ENCODE assay signal across 15 mouse cellular contexts in the genomic region with DNA sequence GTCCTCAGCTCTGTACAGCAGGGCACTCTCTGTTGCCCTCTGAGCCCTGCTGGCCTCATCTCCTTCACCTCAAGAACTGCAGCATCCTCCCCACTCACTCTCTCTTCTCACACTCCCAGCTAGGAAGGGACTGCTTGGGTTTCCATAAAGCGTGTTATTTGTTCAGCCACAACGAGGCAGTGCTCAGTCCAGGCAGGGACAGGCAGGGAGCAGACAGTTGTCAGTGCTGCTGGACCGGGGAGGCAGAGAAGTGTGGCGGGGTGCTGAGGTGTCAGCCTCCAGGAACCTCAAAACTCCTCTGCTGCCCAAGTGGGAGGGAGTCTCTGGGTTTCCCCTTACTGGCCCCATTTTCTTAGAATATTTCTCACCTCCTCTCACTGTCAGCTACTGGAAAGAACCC. TPM values are rescaled to one million over a fixed set of nuclear protein-coding genes. Genes with fewer than 3 reads are reported as not detected.
A peak's percentile ranks its signal among the peaks of the same experiment; 100 is the strongest.
DNase-seq lines count a peak whose midpoint lies in the region; ATAC-seq lines count a peak whose summit lies in the region.
"Had no signal": no experiment of that assay in that cellular context is flagged by ENCODE, and none has a peak within 500 bp of the region (broad histone marks: within the 10 kb centered on the region; RNA-seq: fewer than 3 reads in every experiment).

No protein-coding gene starts in this region.

- H3K9ac ChIP-seq in hindbrain, embryonic 11.5 days (ENCODE audit: low read depth, low read length), result no peak overlapping the region
- H3K9ac ChIP-seq: limb, embryonic 15.5 days; lung, embryonic 14.5 days; midbrain, embryonic 12.5 days; neural tube, embryonic 12.5 days; stomach, embryonic 15.5 days had no signal

- 50% methylated on average over 4 of the region's 4 CpGs for WGBS in hindbrain, embryonic 10.5 days
- 52% methylated on average over 4 of the region's 4 CpGs for WGBS in hindbrain, embryonic 11.5 days

- no peaks in the 10 kb centered on the region for H3K36me3 ChIP-seq in hindbrain, embryonic 10.5 days
- H3K36me3 ChIP-seq in hindbrain, embryonic 11.5 days (ENCODE audit: control insufficient read depth, insufficient read depth, low read length), result no peaks in the 10 kb centered on the region
- H3K36me3 ChIP-seq: limb, embryonic 15.5 days; midbrain, embryonic 12.5 days; neural tube, embryonic 12.5 days; stomach, embryonic 15.5 days had no signal

- no peak for ATAC-seq in hindbrain, embryonic 11.5 days (ENCODE audit: low FRiP score)

- peak overlapping the region; percentile 62; the same call in 1 of the 2 replicates for H3K27ac ChIP-seq in hindbrain, embryonic 10.5 days
- H3K27ac ChIP-seq in hindbrain, embryonic 11.5 days (ENCODE audit: low read depth, low read length), result no peak overlapping the region
- H3K27ac ChIP-seq: limb, embryonic 15.5 days; midbrain, embryonic 12.5 days; neural tube, embryonic 12.5 days; stomach, embryonic 15.5 days had no signal

- peaks cover 53% of the 10 kb centered on the region for H3K4me1 ChIP-seq in hindbrain, embryonic 10.5 days (replicated peaks)
- peaks cover 2% of the 10 kb centered on the region; the same call in 1 of the 2 replicates for H3K4me1 ChIP-seq in hindbrain, embryonic 11.5 days (replicated peaks; ENCODE audit: control insufficient read depth, insufficient read depth, low read length)
- H3K4me1 ChIP-seq: stomach, embryonic 15.5 days had no signal

- H3K4me2 ChIP-seq in hindbrain, embryonic 11.5 days (replicated peaks; ENCODE audit: low read depth, low read length), result no peak overlapping the region
- H3K4me2 ChIP-seq: limb, embryonic 15.5 days; lung, embryonic 14.5 days; midbrain, embryonic 12.5 days; neural tube, embryonic 12.5 days; stomach, embryonic 15.5 days had no signal

- no peaks in the 10 kb centered on the region for H3K27me3 ChIP-seq in hindbrain, embryonic 10.5 days (ENCODE audit: insufficient read depth, poor library complexity, severe bottlenecking)
- no peaks in the 10 kb centered on the region for H3K27me3 ChIP-seq in hindbrain, embryonic 11.5 days (ENCODE audit: control insufficient read depth, insufficient read depth, low read length)
- H3K27me3 ChIP-seq: CH12.LX; limb, embryonic 15.5 days; midbrain, embryonic 12.5 days; neural tube, embryonic 12.5 days; stomach, embryonic 15.5 days had no signal

- no peak overlapping the region for H3K4me3 ChIP-seq in hindbrain, embryonic 10.5 days
- H3K4me3 ChIP-seq in hindbrain, embryonic 11.5 days (ENCODE audit: low read depth, low read length), result no peak overlapping the region
- H3K4me3 ChIP-seq: limb, embryonic 15.5 days; midbrain, embryonic 12.5 days; neural tube, embryonic 12.5 days; stomach, embryonic 15.5 days had no signal

- no peak for DNase-seq in hindbrain, embryonic 10.5 days (ENCODE audit: low spot score)
- DNase-seq in hindbrain, embryonic 11.5 days (ENCODE audit: low spot score), result no peak
- peak; percentile 40 for DNase-seq in Muller cell, postnatal 12 days (ENCODE audit: inconsistent ontology term)
- peak; percentile 75 for DNase-seq in cerebellum, adult 9-10 months
- DNase-seq in induced T-regulatory cell, adult 2 months (ENCODE audit: low read depth), result peak; percentile 28
- DNase-seq in c-Kit-positive CD71-positive TER-119-positive erythroid progenitor cells, embryonic 14.5 days (ENCODE audit: low spot score), result no peak
- DNase-seq in spleen, postnatal 4 days (ENCODE audit: low spot score in 2 of 2), result no peak
- DNase-seq: adrenal gland, postnatal 25 days; heart, postnatal 14 days; lung, embryonic 14.5 days had no signal

- H3K9me3 ChIP-seq in hindbrain, embryonic 10.5 days, result no peaks in the 10 kb centered on the region
- no peaks in the 10 kb centered on the region for H3K9me3 ChIP-seq in hindbrain, embryonic 11.5 days (ENCODE audit: control insufficient read depth, low read length)
- H3K9me3 ChIP-seq: limb, embryonic 15.5 days; midbrain, embryonic 12.5 days; neural tube, embryonic 12.5 days; stomach, embryonic 15.5 days had no signal

RNA-seq across cellular contexts. Expression of gene Zbtb18, which starts 14.6 kb away (rescaled TPM):
- polyA plus RNA-seq in hindbrain, embryonic 10.5 days (2016; fragmentation: Nextera tagmentation; extraction: Ambion mirVana), result 7.8 and 8.4 TPM in 2 replicates
- 9.4 and 20.0 TPM in 2 replicates for polyA plus RNA-seq in hindbrain, embryonic 11.5 days (2014; fragmentation: Nextera tagmentation; extraction: Ambion mirVana)

Comparison
In these comparisons a context has a peak if more than half of its experiments do, and no peak if none do; other contexts are left out.
1. DNase-seq: peak in Muller cell, postnatal 12 days (single experiment), cerebellum, adult 9-10 months (single experiment) and induced T-regulatory cell, adult 2 months (single experiment); none in hindbrain, embryonic 10.5 days (single experiment), hindbrain, embryonic 11.5 days (single experiment), c-Kit-positive CD71-positive TER-119-positive erythroid progenitor cells, embryonic 14.5 days (single experiment) and spleen, postnatal 4 days (0 of 2).